Mouse (Mus musculus): ENCODE data around the gene Csf1. TPM values are rescaled to one million over a fixed set of nuclear protein-coding genes. Genes with fewer than 3 reads are reported as not detected.

The Csf1 gene
- polyA plus RNA-seq, 1 experiment from 2014 or later, result 12.8 TPM

DNA sequence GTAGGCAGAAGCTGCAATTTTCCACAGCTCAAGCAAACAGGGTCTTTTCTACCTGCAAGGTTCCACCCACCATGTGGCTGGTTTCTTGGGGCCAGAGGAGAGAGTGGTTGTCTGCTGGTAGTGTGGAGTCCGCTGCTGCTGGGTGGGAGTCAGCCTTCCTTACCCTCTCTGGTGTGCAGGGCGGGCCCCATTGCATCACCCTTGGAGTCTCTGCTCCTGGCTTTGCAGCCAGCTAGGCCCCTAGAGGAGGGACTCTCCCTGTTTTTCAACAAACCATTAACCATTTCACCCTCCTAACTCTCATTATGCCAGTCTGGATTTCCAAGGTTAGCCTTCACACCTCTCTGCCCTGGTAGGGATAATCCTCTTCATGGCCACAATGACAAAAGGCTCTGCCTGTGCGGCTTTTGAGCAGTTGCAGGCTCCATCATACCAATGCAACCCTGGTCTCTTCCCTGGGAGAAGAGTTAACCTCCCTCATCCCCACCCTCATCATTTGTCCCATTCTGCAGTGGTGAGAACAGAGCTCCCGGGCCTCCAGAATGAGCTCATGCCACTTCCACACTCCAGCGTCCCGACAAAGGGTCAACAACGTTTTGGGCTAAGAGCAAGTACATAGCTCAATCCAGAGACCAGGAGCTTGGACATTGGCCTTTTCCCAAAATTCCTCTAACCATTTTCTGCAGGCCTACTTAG, 56.4 kb downstream of the Csf1 start:
- Histone ChIP-seq H3K27ac (ENCODE audit: poor library complexity, severe bottlenecking) (no peak overlapping the region), H3K9ac (no peak overlapping the region), H3K36me3 (no peaks in the 10 kb centered on the region), H3K4me3 (no peak overlapping the region), H3K9me3 (replicated peaks) (no peaks in the 10 kb centered on the region), H3K27me3 (replicated peaks) (no peaks in the 10 kb centered on the region), H3K4me1 (replicated peaks) (0 out of 2 replicates have a peak, but pooled peaks cover 11% of the 10 kb centered on the region), H3K4me2 (no peak overlapping the region)
- ATAC-seq (ENCODE audit: insufficient number of reproducible peaks, low FRiP score), result no peak
- WGBS, result 79% methylated on average over 7 of the region's 7 CpGs

DNA sequence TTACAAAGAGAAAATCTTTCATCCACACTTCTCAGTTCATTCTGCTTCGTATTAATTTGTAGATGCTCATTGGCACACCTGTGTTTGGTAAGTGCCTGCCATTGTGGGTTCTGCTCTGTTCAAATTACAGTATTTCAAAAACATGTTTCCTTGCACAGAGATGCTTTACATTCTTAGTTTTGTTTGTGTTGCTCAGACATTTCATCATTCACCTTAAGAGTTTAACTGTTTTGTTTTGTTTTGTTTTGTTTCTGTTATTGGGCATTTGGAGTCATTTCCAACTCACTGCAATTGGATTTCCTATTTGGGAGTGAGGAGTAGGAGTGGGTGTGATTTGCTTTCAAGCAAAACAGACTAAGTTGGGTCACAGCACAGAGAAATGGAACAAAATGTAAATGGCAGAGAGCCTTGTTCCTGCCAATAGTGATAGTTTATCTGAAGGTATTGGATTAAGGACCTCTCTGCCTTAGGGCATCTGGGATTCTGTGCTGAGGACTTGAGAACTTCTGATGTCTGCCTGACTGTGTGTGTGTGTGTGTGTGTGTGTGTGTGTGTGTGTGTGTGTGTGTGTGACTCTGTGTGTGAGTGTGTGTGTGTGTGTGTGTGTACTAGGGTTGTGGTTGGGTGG, 58.4 kb downstream of the Csf1 start:
- Histone ChIP-seq H3K27ac (ENCODE audit: poor library complexity, severe bottlenecking) (no peak overlapping the region), H3K27me3 (replicated peaks) (no peaks in the 10 kb centered on the region), H3K4me2 (no peak overlapping the region), H3K4me3 (no peak overlapping the region), H3K4me1 (replicated peaks) (0 out of 2 replicates have a peak, but pooled peaks cover 14% of the 10 kb centered on the region), H3K9ac (no peak overlapping the region), H3K36me3 (no peaks in the 10 kb centered on the region), H3K9me3 (replicated peaks) (no peaks in the 10 kb centered on the region)
- 78% methylated on average over 1 of the region's 1 CpGs for WGBS
- no peak for ATAC-seq (ENCODE audit: insufficient number of reproducible peaks, low FRiP score)

DNA sequence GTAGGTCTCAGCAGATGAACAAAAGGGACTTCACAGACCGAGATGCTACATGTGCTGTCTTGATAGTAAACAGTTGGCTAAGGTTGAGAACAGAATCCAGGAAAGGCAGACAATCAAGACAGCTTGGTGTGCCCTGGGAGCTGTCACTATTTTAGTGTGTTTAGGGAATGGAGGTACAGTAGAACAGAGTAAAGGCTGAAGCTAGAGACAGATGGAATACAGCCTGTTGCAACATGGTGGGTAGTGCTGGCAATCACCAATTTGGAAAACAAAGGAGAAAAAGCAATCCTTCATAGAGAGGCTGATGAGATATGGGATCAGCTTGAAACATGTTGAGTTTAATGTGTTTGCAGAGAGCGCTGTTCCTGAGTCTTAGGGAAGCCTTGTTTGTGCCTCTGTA, 59.6 kb downstream of the Csf1 start:
- ATAC-seq (ENCODE audit: insufficient number of reproducible peaks, low FRiP score), result no peak

DNA sequence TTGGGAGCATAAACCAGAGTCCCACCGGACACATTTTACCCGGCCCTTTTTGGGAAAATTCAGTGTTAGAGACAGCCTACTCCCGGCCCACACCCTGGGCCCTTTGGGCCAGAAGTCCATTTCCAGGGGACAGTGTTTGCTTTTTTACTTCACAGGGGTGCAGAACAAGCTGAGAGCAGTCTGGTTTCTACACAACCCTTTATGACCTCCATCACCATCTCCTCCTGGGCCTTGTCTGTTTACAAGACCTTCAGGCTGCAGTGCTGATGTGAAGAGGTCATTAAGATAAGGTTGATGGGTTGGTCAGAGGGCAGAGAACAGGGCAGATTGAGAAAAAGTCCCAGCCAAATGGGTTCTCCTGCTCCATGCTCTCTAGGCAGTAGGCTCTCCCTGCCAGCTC, 63.4 kb downstream of the Csf1 start:
- Histone ChIP-seq H3K27me3 (replicated peaks) (no peaks in the 10 kb centered on the region), H3K9ac (no peak overlapping the region)

More for the DNA sequence above, 59.6 kb downstream of the Csf1 start:
- 81% methylated on average over 2 of the region's 2 CpGs for WGBS
- Histone ChIP-seq H3K4me2 (no peak overlapping the region), H3K9me3 (replicated peaks) (no peaks in the 10 kb centered on the region), H3K36me3 (no peaks in the 10 kb centered on the region), H3K4me3 (no peak overlapping the region), H3K27ac (ENCODE audit: poor library complexity, severe bottlenecking) (no peak overlapping the region), H3K4me1 (replicated peaks) (0 out of 2 replicates have a peak, but pooled peaks cover 12% of the 10 kb centered on the region), H3K9ac (no peak overlapping the region), H3K27me3 (replicated peaks) (no peaks in the 10 kb centered on the region)

DNA sequence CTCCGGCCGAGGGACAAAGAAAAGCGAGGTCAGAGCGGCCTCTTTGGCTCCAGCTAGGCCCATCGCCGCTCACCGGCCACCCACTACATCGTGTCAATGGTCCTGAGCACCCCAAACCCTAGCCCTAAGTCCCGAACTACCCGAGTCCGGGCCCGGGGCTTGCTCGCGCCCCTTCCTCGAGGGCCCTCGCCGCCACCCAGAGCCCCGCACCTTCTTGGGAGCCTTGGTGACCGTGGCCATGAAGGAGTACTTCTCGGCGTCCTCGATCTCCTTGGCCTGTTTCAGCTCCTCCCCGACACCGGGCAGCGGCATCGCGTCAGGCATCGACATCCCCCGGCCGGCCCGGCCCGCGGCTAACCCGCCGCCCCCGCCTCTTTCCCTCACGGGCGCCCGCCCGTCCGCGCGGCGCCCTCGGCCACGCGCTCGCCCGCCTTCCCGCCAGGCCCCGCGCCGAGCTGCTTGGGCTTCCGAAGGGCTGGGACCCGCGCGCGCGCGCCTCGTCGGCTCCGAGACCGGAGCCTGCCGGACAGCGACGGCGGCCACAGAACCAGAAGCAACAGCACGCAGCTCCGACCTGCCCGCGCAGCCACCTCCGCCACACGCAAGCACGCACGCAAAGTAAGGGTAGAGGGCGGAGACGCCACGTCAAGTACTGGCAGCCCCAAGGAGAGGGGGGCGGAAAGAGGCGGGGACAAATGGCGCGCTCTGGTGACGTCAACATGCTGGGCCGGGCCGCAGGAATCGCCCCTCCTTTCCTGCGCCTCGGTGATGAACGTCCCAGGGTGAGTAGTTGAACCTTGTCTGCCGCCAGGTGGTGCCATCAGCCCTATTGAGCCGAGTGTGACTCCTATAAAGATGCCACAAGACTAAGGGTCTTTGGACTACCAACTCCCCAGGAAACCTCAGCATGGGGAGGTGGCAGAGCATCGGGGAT, 64.1 kb downstream of the Csf1 start, which contains the start of gene Ahcyl1:
Gene Ahcyl1, minus strand, starts transcription at position 613 of the 934 bp plus-strand sequence.
- H3K27me3 ChIP-seq (replicated peaks), result no peaks in the 10 kb centered on the region
- ATAC-seq (ENCODE audit: insufficient number of reproducible peaks, low FRiP score), result peak; percentile 98
- H3K36me3 ChIP-seq, result no peaks in the 10 kb centered on the region
- H3K27ac ChIP-seq (ENCODE audit: poor library complexity, severe bottlenecking), result peak within 1 kb of the TSS; percentile 91
- peak within 1 kb of the TSS; percentile 85 for H3K4me2 ChIP-seq
- peak within 1 kb of the TSS; percentile 95 for H3K4me3 ChIP-seq
- peak within 1 kb of the TSS; percentile 97 for H3K9ac ChIP-seq
- no peaks in the 10 kb centered on the region for H3K9me3 ChIP-seq (replicated peaks)
- WGBS, result under 1% methylated on average over 93 of the region's 93 CpGs
- peaks cover 19% of the 10 kb centered on the region for H3K4me1 ChIP-seq (replicated peaks)

More for the DNA sequence above, 63.4 kb downstream of the Csf1 start:
- no peaks in the 10 kb centered on the region for H3K36me3 ChIP-seq
- peaks cover 17% of the 10 kb centered on the region for H3K4me1 ChIP-seq (replicated peaks)
- H3K9me3 ChIP-seq (replicated peaks), result no peaks in the 10 kb centered on the region
- 0 out of 2 replicates have a peak overlapping the region, but pooled peaks have one; percentile 16 for H3K4me2 ChIP-seq
- no peak overlapping the region for H3K4me3 ChIP-seq
- no peak for ATAC-seq (ENCODE audit: insufficient number of reproducible peaks, low FRiP score)
- WGBS, result 28% methylated on average over 3 of the region's 3 CpGs
- H3K27ac ChIP-seq (ENCODE audit: poor library complexity, severe bottlenecking), result no peak overlapping the region

DNA sequence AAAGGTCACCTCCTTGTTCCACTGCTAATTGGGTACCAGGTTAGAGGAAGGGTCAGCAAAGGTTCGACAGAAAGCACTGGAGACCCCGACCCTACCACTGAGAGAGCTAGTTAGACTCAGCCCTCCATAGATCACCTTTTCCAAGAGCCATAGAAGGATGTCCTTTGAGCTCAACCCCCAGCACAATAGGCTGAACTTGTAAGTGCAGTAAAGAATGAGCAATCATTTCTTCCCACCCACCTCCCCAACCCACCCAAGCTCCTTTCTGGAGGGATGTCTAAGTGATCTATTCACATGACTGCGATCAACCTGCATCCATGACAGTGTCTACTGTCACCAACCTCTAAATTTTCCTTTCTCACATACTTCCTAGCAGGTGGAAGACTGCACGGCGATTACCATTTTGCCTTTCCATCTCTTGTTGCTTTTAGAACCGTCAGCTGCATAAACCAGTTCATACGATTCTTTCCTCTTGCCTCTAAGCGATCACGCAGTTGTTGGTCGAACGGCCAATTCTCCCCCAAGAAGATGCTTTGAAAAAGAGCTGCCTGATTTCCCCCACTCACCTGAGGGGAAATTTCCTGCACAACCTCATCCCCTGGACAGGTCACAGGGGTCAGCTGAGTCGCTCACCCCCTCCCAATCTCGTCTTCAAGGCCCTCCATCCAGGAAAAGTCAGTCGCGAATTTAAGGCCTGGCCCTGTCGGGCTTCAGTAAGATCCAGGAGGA, 64.9 kb downstream of the Csf1 start:
- WGBS, result 9% methylated on average over 16 of the region's 16 CpGs
- H3K36me3 ChIP-seq, result no peaks in the 10 kb centered on the region
- H3K9ac ChIP-seq, result peak overlapping the region; percentile 97
- peak overlapping the region; percentile 91 for H3K27ac ChIP-seq (ENCODE audit: poor library complexity, severe bottlenecking)
- no peaks in the 10 kb centered on the region for H3K27me3 ChIP-seq (replicated peaks)
- H3K4me3 ChIP-seq, result peak overlapping the region; percentile 95
- H3K4me1 ChIP-seq (replicated peaks), result peaks cover 27% of the 10 kb centered on the region
- H3K9me3 ChIP-seq (replicated peaks), result no peaks in the 10 kb centered on the region
- ATAC-seq (ENCODE audit: insufficient number of reproducible peaks, low FRiP score), result no peak
- peak overlapping the region; percentile 85 for H3K4me2 ChIP-seq

DNA sequence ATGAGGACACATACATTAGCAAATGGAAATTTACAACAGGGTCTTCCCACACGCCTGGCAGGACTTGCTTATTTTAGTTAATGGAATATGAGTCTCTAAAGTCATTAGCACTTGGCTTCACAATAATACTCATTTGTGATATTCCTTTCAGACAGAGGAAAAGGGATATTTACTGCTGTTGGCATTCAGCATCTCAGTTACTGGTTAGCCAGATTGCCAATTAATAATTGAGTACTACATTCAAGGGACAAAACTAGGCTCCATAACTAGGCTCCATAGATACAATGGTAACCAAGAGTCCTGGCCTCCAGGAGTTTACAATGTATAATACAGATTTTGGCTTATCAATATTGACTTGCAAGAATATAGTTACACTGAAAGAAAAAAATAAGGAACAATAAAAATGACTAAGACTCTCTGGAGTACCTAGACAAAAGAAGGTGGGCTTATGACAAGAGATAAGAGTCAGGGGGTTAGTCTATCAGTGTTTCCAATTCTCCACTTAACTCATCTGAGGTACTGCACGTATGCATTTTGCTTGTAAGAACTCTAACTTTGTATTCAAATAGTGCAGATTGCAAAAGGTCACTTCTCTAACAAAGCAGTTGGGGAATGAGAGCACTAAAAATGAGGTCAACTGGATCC, 65.9 kb downstream of the Csf1 start:
- no peaks in the 10 kb centered on the region for H3K9me3 ChIP-seq (replicated peaks)
- H3K27ac ChIP-seq (ENCODE audit: poor library complexity, severe bottlenecking), result no peak overlapping the region
- peak overlapping the region; percentile 95 for H3K4me3 ChIP-seq
- peak overlapping the region; percentile 85 for H3K4me2 ChIP-seq
- no peaks in the 10 kb centered on the region for H3K27me3 ChIP-seq (replicated peaks)
- no peaks in the 10 kb centered on the region for H3K36me3 ChIP-seq
- H3K9ac ChIP-seq, result no peak overlapping the region
- no peak for ATAC-seq (ENCODE audit: insufficient number of reproducible peaks, low FRiP score)
- H3K4me1 ChIP-seq (replicated peaks), result peaks cover 31% of the 10 kb centered on the region
- 59% methylated on average over 2 of the region's 2 CpGs for WGBS

Other genes with a start within 250 kb of the Csf1 start
- 3.9 and 4.6 TPM in 2 replicates for gene Slc6a17, start 242.5 kb downstream of the Csf1 start, polyA plus RNA-seq (2016; fragmentation: Nextera tagmentation; extraction: Ambion mirVana)
- not detected in 2 replicates for gene Ubl4b, start 205.4 kb downstream of the Csf1 start, polyA plus RNA-seq (2016; fragmentation: Nextera tagmentation; extraction: Ambion mirVana)
- 0.49 and 1.4 TPM in 2 replicates for gene Alx3, start 165.4 kb downstream of the Csf1 start, polyA plus RNA-seq (2016; fragmentation: Nextera tagmentation; extraction: Ambion mirVana)
- not detected in 2 replicates for gene Gm10961, start 129.1 kb downstream of the Csf1 start, polyA plus RNA-seq (2016; fragmentation: Nextera tagmentation; extraction: Ambion mirVana)
- gene Strip1, start 128.8 kb downstream of the Csf1 start, polyA plus RNA-seq (2016; fragmentation: Nextera tagmentation; extraction: Ambion mirVana), result 43.6 and 44.6 TPM in 2 replicates
- gene Ahcyl1, start 63.9 kb downstream of the Csf1 start, polyA plus RNA-seq (2016; fragmentation: Nextera tagmentation; extraction: Ambion mirVana), result 69.3 and 74.0 TPM in 2 replicates
- gene Eps8l3, start 116.8 kb upstream of the Csf1 start, polyA plus RNA-seq (2016; fragmentation: Nextera tagmentation; extraction: Ambion mirVana), result 0.23 TPM in 1 of 2 replicates, not detected in the other
- 118 and 119 TPM in 2 replicates for gene Gstm5, start 135.4 kb upstream of the Csf1 start, polyA plus RNA-seq (2016; fragmentation: Nextera tagmentation; extraction: Ambion mirVana)
- gene Gstm7, start 171.3 kb upstream of the Csf1 start, polyA plus RNA-seq (2016; fragmentation: Nextera tagmentation; extraction: Ambion mirVana), result 15.1 and 16.5 TPM in 2 replicates
- gene Gstm6, start 183.3 kb upstream of the Csf1 start, polyA plus RNA-seq (2016; fragmentation: Nextera tagmentation; extraction: Ambion mirVana), result 9.8 TPM in 2 replicates
- not detected in 2 replicates for gene Gstm3, start 208.8 kb upstream of the Csf1 start, polyA plus RNA-seq (2016; fragmentation: Nextera tagmentation; extraction: Ambion mirVana)
- 39.4 and 39.9 TPM in 2 replicates for gene Gstm2, start 226.0 kb upstream of the Csf1 start, polyA plus RNA-seq (2016; fragmentation: Nextera tagmentation; extraction: Ambion mirVana)